Mouse (Mus musculus): ENCODE results near the gene Smg6.

- TF ChIP-seq EP300 (IDR thresholded peaks at IDR 0.05; ENCODE audit: insufficient read depth, low read depth, low read length) = no peak
- no peak for TF ChIP-seq POLR2A (IDR thresholded peaks at IDR 0.05; ENCODE audit: insufficient read depth, low read length)
- TF ChIP-seq CTCF (IDR thresholded peaks at IDR 0.05; ENCODE audit: low read depth, low read length) = no peak
Observed at GRCm38 (mm10) chr11:75027616-75028015, 102.0 kb downstream of the Smg6 start.

Measured in ES-Bruce4 (cell line).